Mouse (Mus musculus) heart, embryonic 16.5 days (tissue): Measurements from ENCODE around the gene Tuba8. TPM values are rescaled to one million over a fixed set of nuclear protein-coding genes. Genes with fewer than 3 reads are reported as not detected.

ENCODE experiments used
- ATAC-seq: fragments of 200-750 bp; cut with Nextera tagmentation; replicated peaks from 2 replicates; pipeline ENCODE4 v1.8.0; 2017; ENCODE audit warnings: moderate number of reproducible peaks; ENCODE audit not compliant: insufficient read depth, low FRiP score; ENCODE audit errors: extremely low read depth
- H3K27ac ChIP-seq: fragments of 300-500 bp; sonication (generic); 2 replicates; pipeline ENCODE4 v1.5.1; 2014; ENCODE audit warnings: mild to moderate bottlenecking, low read length, control low read depth, moderate library complexity
- H3K27me3 ChIP-seq: fragments of 300-500 bp; sonication (generic); 2 replicates; pipeline ENCODE4 v1.6.1; 2014; ENCODE audit warnings: low read length, mixed read lengths; ENCODE audit not compliant: control insufficient read depth, insufficient read depth
- H3K36me3 ChIP-seq: fragments of 300-500 bp; sonication (generic); 2 replicates; pipeline ENCODE4 v1.6.1; 2014; ENCODE audit not compliant: control insufficient read depth, insufficient read depth
- H3K4me1 ChIP-seq: fragments of 300-500 bp; sonication (generic); 2 replicates; pipeline ENCODE4 v1.6.1; 2014; ENCODE audit warnings: low read length, mixed read lengths; ENCODE audit not compliant: control insufficient read depth, insufficient read depth
- H3K4me2 ChIP-seq: fragments of 300-500 bp; sonication (generic); 2 replicates; pipeline ENCODE4 v1.6.1; 2014; ENCODE audit warnings: low read depth, mild to moderate bottlenecking, control low read depth, low read length
- H3K4me3 ChIP-seq: fragments of 300-500 bp; sonication (generic); 2 replicates; pipeline ENCODE4 v1.5.1; 2014; ENCODE audit warnings: mild to moderate bottlenecking, control low read depth, low read length
- H3K9ac ChIP-seq: fragments of 300-500 bp; sonication (generic); 2 replicates; pipeline ENCODE4 v1.6.1; 2014; ENCODE audit warnings: low read length, control low read depth
- H3K9me3 ChIP-seq: fragments of 300-500 bp; sonication (generic); replicated peaks from 2 replicates; pipeline ENCODE4 v1.6.1; 2016; ENCODE audit warnings: low read length; ENCODE audit not compliant: control insufficient read depth
- WGBS: fragments of 180-500 bp; shearing (Covaris S2); extraction: QIAGEN DNeasy Blood & Tissue Kit; methylation state at CpG from one replicate; pipeline ENCODE4 v1.1.7; 2014; 5-methylcytosine and 5-hydroxymethylcytosine counted together
- polyA plus RNA-seq: library from polyadenylated mRNA; unstranded; fragments of >200 nt; fragmentation: Nextera tagmentation; extraction: Ambion mirVana; gene quantifications from 2 replicates; pipeline ENCODE4 v1.2.1, GENCODE M21; 2015

The Tuba8 gene
- polyA plus RNA-seq, 1 experiment from 2014 or later: 1.2 TPM

DNA sequence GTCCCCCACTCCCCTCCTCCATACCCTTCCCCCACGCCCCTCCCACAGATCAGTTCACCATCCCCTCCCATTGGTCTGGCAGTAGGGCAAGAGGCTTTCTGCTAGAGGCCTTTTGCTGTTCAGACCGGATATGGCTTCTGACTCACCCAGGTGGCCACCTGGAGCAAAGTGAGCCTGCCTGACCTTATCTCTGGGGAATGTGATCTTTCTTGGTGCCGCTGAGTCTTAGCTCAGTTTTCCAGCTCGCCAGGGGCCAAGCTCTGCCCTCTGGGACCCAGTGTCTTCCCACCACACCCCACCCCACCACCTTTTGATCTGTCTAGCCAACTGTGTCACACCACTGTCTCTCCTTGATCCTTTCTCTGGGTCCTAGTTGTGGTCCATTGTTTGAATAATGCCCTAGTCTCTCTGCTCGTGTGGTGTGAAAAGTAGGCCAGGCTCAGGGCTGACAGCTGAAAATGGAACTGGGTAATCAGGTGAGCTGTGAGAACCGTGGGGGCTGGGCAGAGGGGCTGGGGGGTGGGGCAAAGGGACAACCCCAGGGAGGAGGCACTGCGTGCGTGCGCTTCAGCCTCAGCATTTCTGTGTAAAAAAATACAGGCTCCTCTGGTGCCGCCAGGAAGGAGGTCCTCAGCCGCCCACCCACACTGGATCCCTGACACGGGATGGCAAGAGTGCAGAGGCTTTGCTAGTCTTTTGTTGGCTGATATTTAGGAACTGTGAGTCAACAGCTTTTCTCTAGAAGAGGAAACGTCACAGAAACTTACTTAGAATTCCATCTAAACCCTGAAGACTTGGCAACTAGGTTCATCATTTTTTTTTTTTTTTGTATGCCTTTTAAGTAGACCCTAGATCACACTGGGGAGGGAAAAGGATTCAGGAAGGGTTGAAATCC is 16.2 kb upstream of the Tuba8 start:
- 54% methylated on average over 13 of the region's 13 CpGs for whole genome bisulfite sequencing
- H3K4me1 ChIP-seq: no peaks in the 10 kb centered on the region; the same call in 1 of the 2 replicates
- H3K27me3 ChIP-seq: no peaks in the 10 kb centered on the region
- no peak for ATAC-seq
- H3K36me3 ChIP-seq: peaks cover 16% of the 10 kb centered on the region
- no peak overlapping the region for H3K4me3 ChIP-seq
- no peaks in the 10 kb centered on the region for H3K9me3 ChIP-seq
- no peak overlapping the region for H3K9ac ChIP-seq
- H3K27ac ChIP-seq: no peak overlapping the region
- H3K4me2 ChIP-seq: no peak overlapping the region

DNA sequence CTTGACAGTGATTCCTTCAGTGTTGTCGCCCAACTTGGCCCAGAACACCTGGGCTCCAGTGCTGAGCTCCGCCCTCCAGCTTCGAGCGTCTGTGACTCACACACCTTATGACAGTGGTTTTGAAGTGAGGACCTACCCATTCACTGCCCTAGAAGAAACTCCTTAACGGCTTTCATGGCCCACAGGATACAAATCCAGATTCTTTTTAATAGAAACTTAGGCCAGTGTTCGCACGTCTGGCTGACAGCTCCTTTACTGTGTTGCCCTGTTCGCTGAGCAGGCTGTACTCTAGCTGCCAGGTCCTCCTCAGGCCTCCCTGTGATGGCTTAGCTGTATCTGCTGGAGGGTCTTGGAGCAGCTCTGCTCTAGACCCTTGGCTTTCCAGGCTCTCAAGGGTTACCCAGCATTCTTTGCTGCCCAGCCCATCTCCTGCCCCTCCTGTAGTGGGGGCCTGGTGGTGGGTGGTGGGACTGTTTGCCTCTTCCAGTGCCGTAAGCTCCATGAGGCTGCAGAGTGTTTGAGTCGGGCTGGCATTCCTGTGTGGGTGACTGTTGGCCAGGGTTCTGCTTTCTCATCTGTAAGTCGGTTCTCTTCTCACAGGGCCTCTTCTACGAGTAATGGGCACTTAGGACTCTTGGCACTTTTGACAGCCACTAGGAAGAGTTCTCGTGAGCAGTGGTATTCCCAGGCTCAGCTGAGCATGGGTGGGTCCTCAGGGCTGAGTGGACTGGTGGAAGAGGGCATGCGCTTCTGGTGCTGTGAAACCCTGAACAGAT is 15.4 kb upstream of the Tuba8 start:
- H3K27me3 ChIP-seq: no peaks in the 10 kb centered on the region
- peaks cover 12% of the 10 kb centered on the region for H3K36me3 ChIP-seq
- WGBS: 68% methylated on average over 14 of the region's 14 CpGs
- H3K4me2 ChIP-seq: no peak overlapping the region
- H3K4me1 ChIP-seq: no peaks in the 10 kb centered on the region; the same call in 1 of the 2 replicates
- no peak overlapping the region for H3K9ac ChIP-seq
- H3K27ac ChIP-seq: no peak overlapping the region
- no peak overlapping the region for H3K4me3 ChIP-seq
- no peak for ATAC-seq
- H3K9me3 ChIP-seq: no peaks in the 10 kb centered on the region

DNA sequence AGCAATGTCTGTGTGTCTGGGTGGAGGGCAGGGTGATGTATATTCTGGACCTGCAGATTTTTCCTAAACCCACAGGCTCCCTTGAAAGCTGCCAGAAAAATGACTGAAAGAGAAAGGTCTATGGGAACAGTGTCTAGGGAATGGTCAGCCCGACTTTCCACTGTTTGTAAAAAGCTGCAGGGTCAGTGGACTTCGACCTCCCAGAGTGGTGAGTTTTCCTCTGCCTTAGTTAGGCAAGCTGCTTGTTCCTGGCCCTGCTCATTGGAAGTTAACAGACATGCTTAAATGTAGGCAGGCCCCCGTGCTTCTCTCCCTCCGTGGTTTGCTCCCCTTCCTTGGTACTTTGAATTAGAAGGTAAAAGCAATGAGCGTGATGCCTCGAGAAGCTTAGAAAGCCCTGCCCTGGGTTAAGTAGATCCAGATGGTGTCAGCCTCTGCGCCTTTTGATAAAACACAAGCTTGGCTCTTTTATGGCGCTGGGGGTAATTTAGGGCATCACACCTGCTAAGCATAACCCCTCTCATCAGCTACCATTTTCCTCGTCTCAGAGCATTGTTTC is 12.6 kb upstream of the Tuba8 start:
- Histone ChIP-seq H3K27me3 (no peaks in the 10 kb centered on the region), H3K27ac (no peak overlapping the region), H3K9ac (no peak overlapping the region), H3K9me3 (0 out of 2 replicates have a peak, but pooled peaks cover 3% of the 10 kb centered on the region), H3K36me3 (peaks cover 7% of the 10 kb centered on the region; the same call in 1 of the 2 replicates), H3K4me1 (no peaks in the 10 kb centered on the region), H3K4me3 (no peak overlapping the region), H3K4me2 (no peak overlapping the region)
- ATAC-seq: no peak
- 60% methylated on average over 9 of the region's 9 CpGs for WGBS

DNA sequence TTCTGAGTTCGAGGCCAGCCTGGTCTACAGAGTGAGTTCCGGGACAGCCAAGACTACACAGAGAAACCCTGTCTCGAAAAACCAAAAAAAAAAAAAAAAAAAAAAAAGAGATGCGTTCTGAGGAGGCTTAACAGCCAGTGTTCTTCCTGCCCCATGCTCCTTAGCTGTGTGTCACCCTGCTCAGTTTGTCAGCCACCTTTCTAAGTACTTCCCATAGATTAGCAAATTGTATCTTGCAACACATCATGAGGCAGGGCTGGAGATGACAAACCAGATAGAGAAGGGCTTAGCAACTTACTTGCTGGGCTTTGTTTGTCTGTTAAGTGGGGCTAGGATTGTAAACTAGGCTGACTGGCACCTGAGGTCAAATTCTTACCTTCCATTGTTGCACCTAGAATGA is 10.0 kb upstream of the Tuba8 start:
- Histone ChIP-seq H3K9ac (no peak overlapping the region), H3K4me2 (no peak overlapping the region), H3K36me3 (no peaks in the 10 kb centered on the region), H3K4me3 (no peak overlapping the region), H3K27me3 (no peaks in the 10 kb centered on the region), H3K4me1 (no peaks in the 10 kb centered on the region), H3K9me3 (0 out of 2 replicates have a peak, but pooled peaks cover 3% of the 10 kb centered on the region), H3K27ac (no peak overlapping the region)
- WGBS: 87% methylated on average over 3 of the region's 4 CpGs
- no peak for ATAC-seq

DNA sequence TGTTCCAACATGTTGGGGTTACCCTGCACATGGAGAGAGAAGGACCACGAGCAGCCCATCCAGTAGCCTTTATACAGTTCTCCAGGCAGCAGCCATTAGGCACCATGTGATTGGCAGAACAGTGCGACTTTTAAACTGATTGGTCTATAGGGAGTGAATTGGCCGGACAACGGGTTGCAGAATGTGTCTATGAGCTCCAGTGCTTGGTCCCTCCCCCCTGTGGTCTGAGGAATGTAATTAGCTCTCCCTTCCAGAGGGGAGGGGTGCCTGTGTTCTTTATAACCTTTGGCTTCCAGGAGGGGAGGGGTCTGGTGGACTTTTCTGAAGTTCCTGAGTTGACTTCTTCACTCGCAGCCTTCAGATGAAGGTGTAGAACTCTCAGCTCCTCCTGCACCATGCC is 8.5 kb upstream of the Tuba8 start:
- no peaks in the 10 kb centered on the region for H3K36me3 ChIP-seq
- ATAC-seq: no peak
- H3K4me3 ChIP-seq: no peak overlapping the region
- H3K27ac ChIP-seq: no peak overlapping the region
- no peak overlapping the region for H3K4me2 ChIP-seq
- no peak overlapping the region for H3K9ac ChIP-seq
- 78% methylated on average over 5 of the region's 5 CpGs for WGBS
- H3K4me1 ChIP-seq: no peaks in the 10 kb centered on the region
- H3K27me3 ChIP-seq: no peaks in the 10 kb centered on the region
- 0 out of 2 replicates have a peak, but pooled peaks cover 3% of the 10 kb centered on the region for H3K9me3 ChIP-seq

DNA sequence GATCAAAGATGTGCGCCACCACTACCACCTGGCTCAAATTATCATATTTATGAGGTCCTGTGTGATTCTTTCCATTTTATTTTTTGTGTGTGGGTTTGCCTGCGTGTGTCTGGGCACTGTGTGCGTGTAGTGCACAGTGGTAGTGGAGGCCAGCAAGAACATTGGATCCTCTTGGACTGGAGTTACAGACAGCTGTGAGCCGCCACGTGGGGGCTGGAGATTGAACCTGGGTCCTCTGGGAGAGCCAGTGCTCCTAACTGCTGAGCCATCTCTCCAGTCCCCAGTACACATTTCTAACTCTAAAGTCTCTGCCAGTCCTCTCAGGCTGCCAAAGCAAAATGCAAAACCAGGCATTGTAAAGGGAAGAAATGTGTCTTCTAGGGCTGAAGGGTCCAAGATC is 4.0 kb upstream of the Tuba8 start:
- Histone ChIP-seq H3K4me1 (peaks cover 9% of the 10 kb centered on the region), H3K4me2 (no peak overlapping the region), H3K4me3 (no peak overlapping the region), H3K9ac (no peak overlapping the region), H3K27ac (no peak overlapping the region), H3K9me3 (peaks cover 7% of the 10 kb centered on the region; the same call in 1 of the 2 replicates), H3K36me3 (no peaks in the 10 kb centered on the region), H3K27me3 (peaks cover 13% of the 10 kb centered on the region; the same call in 1 of the 2 replicates)
- ATAC-seq: no peak
- whole genome bisulfite sequencing: 86% methylated on average over 5 of the region's 5 CpGs

DNA sequence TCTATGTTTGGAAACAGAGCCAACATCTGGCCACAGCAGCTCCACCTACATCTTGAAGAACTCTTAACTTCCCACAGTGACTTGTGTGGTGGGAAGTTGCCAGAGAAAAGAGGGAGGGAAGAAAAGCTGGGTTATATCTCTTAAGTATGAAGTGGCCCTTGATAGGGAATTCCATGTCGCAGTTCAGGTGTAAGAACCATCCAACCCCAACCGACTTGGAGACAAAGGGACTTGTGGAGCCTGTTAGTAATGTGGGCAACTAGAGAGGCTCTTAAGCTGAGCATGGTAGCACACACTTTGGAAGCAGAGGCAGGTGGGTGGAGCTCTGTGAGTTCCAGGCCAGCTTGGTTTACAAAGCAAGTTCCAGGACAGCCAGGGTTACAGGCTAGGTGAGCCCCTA is 912 bp upstream of the Tuba8 start:
- Histone ChIP-seq H3K27ac (no peak overlapping the region), H3K4me1 (peaks cover 14% of the 10 kb centered on the region), H3K4me2 (no peak overlapping the region), H3K9me3 (peaks cover 4% of the 10 kb centered on the region; the same call in 1 of the 2 replicates), H3K4me3 (no peak overlapping the region), H3K36me3 (no peaks in the 10 kb centered on the region), H3K9ac (no peak overlapping the region), H3K27me3 (peaks cover 13% of the 10 kb centered on the region; the same call in 1 of the 2 replicates)
- WGBS: 63% methylated on average over 2 of the region's 2 CpGs
- ATAC-seq: no peak

DNA sequence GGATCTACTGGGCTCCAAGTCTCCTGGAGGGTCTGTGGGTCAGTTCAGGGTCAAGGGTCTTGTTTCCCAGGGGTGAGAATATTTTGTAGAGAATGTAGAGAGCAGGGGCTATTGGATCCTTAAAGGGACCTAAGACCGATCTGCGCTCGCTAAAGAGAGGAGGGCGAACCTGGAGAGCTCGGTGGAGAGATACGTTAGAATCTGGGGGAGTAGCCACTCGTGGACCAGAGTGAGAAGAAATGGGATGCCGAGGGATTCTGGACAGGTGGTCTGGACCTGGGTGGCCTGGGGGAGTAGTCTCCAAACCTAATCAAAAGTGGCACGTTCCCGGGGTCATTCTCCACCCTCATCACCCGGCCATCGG is 412 bp downstream of the Tuba8 start:
- ATAC-seq: no peak
- peak overlapping the region; percentile 60 for H3K4me3 ChIP-seq
- no peaks in the 10 kb centered on the region for H3K36me3 ChIP-seq
- peak overlapping the region; percentile 65 for H3K9ac ChIP-seq
- H3K27me3 ChIP-seq: peaks cover 13% of the 10 kb centered on the region; the same call in 1 of the 2 replicates
- H3K4me1 ChIP-seq: peaks cover 14% of the 10 kb centered on the region
- H3K9me3 ChIP-seq: peaks cover 4% of the 10 kb centered on the region; the same call in 1 of the 2 replicates
- WGBS: under 1% methylated on average over 12 of the region's 12 CpGs
- H3K27ac ChIP-seq: no peak overlapping the region
- peak overlapping the region; percentile 93 for H3K4me2 ChIP-seq
